Mouse (Mus musculus): ENCODE data around the gene Akap12. TPM values are rescaled to one million over a fixed set of nuclear protein-coding genes. Genes with fewer than 3 reads are reported as not detected.
A peak's percentile ranks its signal among the peaks of the same experiment; 100 is the strongest.

Gene Akap12
- polyA plus RNA-seq, 1 experiment from 2014 or later: 50.9 TPM

GRCm38 (mm10) chr10:4334039-4334683 lies 68.0 kb downstream of the Akap12 start:
- peak; percentile 90 for ATAC-seq (replicated peaks; ENCODE audit: low FRiP score, low TSS enrichment, low read depth)
- Histone ChIP-seq H3K4me3 (ENCODE audit: low read depth, low read length) (peak overlapping the region; percentile 50), H3K27ac (ENCODE audit: low read depth) (peak overlapping the region; percentile 45), H3K4me2 (ENCODE audit: low read length) (peak overlapping the region; percentile 73), H3K36me3 (ENCODE audit: control insufficient read depth, insufficient read depth, low read length) (no peaks in the 10 kb centered on the region), H3K9me3 (ENCODE audit: control insufficient read depth, low read length) (no peaks in the 10 kb centered on the region), H3K27me3 (replicated peaks; ENCODE audit: control insufficient read depth, insufficient read depth, low read length) (no peaks in the 10 kb centered on the region), H3K4me1 (replicated peaks; ENCODE audit: control insufficient read depth, insufficient read depth, low read length) (peaks cover 11% of the 10 kb centered on the region; the same call in 1 of the 2 replicates), H3K9ac (ENCODE audit: low read length) (peak overlapping the region; percentile 49)
- peak; percentile 88 for DNase-seq (ENCODE audit: low spot score)
- WGBS: 5% methylated on average over 27 of the region's 27 CpGs

- H3K9me3 ChIP-seq (ENCODE audit: control insufficient read depth, low read length): no peaks in the 10 kb centered on the region
- 38% methylated on average over 15 of the region's 15 CpGs for WGBS
- no peaks in the 10 kb centered on the region for H3K36me3 ChIP-seq (ENCODE audit: control insufficient read depth, insufficient read depth, low read length)
- peaks cover 23% of the 10 kb centered on the region for H3K4me1 ChIP-seq (replicated peaks; ENCODE audit: control insufficient read depth, insufficient read depth, low read length)
- H3K4me3 ChIP-seq (ENCODE audit: low read depth, low read length): peak overlapping the region; percentile 7; the same call in 1 of the 2 replicates
- peak overlapping the region; percentile 22; the same call in 1 of the 2 replicates for H3K27ac ChIP-seq (ENCODE audit: low read depth)
- ATAC-seq (replicated peaks; ENCODE audit: low FRiP score, low TSS enrichment, low read depth) (0 out of 2 replicates have a peak, but pooled peaks have one; percentile 5), DNase-seq (ENCODE audit: low spot score) (peak; percentile 62)
- no peak overlapping the region for H3K9ac ChIP-seq (ENCODE audit: low read length)
- no peaks in the 10 kb centered on the region for H3K27me3 ChIP-seq (replicated peaks; ENCODE audit: control insufficient read depth, insufficient read depth, low read length)
- H3K4me2 ChIP-seq (ENCODE audit: low read length): peak overlapping the region; percentile 34
Observed at GRCm38 (mm10) chr10:4338863-4339461, 72.8 kb downstream of the Akap12 start.

GRCm38 (mm10) chr10:4341430-4341829 lies 75.2 kb downstream of the Akap12 start:
- no peaks in the 10 kb centered on the region for H3K36me3 ChIP-seq (ENCODE audit: control insufficient read depth, insufficient read depth, low read length)
- no peaks in the 10 kb centered on the region for H3K9me3 ChIP-seq (ENCODE audit: control insufficient read depth, low read length)
- no peak for ATAC-seq (replicated peaks; ENCODE audit: low FRiP score, low TSS enrichment, low read depth)
- H3K27me3 ChIP-seq (replicated peaks; ENCODE audit: control insufficient read depth, insufficient read depth, low read length): no peaks in the 10 kb centered on the region
- no peak overlapping the region for H3K4me3 ChIP-seq (ENCODE audit: low read depth, low read length)
- peak; percentile 58 for DNase-seq (ENCODE audit: low spot score)
- no peak overlapping the region for H3K4me2 ChIP-seq (ENCODE audit: low read length)
- 20% methylated on average over 2 of the region's 2 CpGs for WGBS
- peaks cover 17% of the 10 kb centered on the region for H3K4me1 ChIP-seq (replicated peaks; ENCODE audit: control insufficient read depth, insufficient read depth, low read length)
- H3K9ac ChIP-seq (ENCODE audit: low read length): no peak overlapping the region
- H3K27ac ChIP-seq (ENCODE audit: low read depth): no peak overlapping the region

- peak overlapping the region; percentile 1; the same call in 1 of the 2 replicates for H3K9ac ChIP-seq (ENCODE audit: low read length)
- WGBS: 9% methylated on average over 28 of the region's 28 CpGs
- H3K27me3 ChIP-seq (replicated peaks; ENCODE audit: control insufficient read depth, insufficient read depth, low read length): no peaks in the 10 kb centered on the region
- ATAC-seq (replicated peaks; ENCODE audit: low FRiP score, low TSS enrichment, low read depth) (peak; percentile 91), DNase-seq (ENCODE audit: low spot score) (peak; percentile 93)
- no peaks in the 10 kb centered on the region for H3K9me3 ChIP-seq (ENCODE audit: control insufficient read depth, low read length)
- H3K4me1 ChIP-seq (replicated peaks; ENCODE audit: control insufficient read depth, insufficient read depth, low read length): peaks cover 8% of the 10 kb centered on the region; the same call in 1 of the 2 replicates
- peak overlapping the region; percentile 20 for H3K4me3 ChIP-seq (ENCODE audit: low read depth, low read length)
- H3K27ac ChIP-seq (ENCODE audit: low read depth): no peak overlapping the region
- peak overlapping the region; percentile 45 for H3K4me2 ChIP-seq (ENCODE audit: low read length)
- no peaks in the 10 kb centered on the region for H3K36me3 ChIP-seq (ENCODE audit: control insufficient read depth, insufficient read depth, low read length)
Observed at GRCm38 (mm10) chr10:4346489-4347135, 80.4 kb downstream of the Akap12 start.

GRCm38 (mm10) chr10:4347136-4347492 lies 80.9 kb downstream of the Akap12 start:
- H3K4me3 ChIP-seq (ENCODE audit: low read depth, low read length): peak overlapping the region; percentile 20; the same call in 1 of the 2 replicates
- 66% methylated on average over 4 of the region's 4 CpGs for WGBS
- peaks cover 8% of the 10 kb centered on the region; the same call in 1 of the 2 replicates for H3K4me1 ChIP-seq (replicated peaks; ENCODE audit: control insufficient read depth, insufficient read depth, low read length)
- H3K4me2 ChIP-seq (ENCODE audit: low read length): peak overlapping the region; percentile 45; the same call in 1 of the 2 replicates
- no peaks in the 10 kb centered on the region for H3K27me3 ChIP-seq (replicated peaks; ENCODE audit: control insufficient read depth, insufficient read depth, low read length)
- ATAC-seq (replicated peaks; ENCODE audit: low FRiP score, low TSS enrichment, low read depth) (peak; percentile 58), DNase-seq (ENCODE audit: low spot score) (no peak)
- H3K9me3 ChIP-seq (ENCODE audit: control insufficient read depth, low read length): no peaks in the 10 kb centered on the region
- H3K9ac ChIP-seq (ENCODE audit: low read length): no peak overlapping the region
- no peaks in the 10 kb centered on the region for H3K36me3 ChIP-seq (ENCODE audit: control insufficient read depth, insufficient read depth, low read length)
- H3K27ac ChIP-seq (ENCODE audit: low read depth): no peak overlapping the region

GRCm38 (mm10) chr10:4347591-4347990 lies 81.4 kb downstream of the Akap12 start:
- H3K4me2 ChIP-seq (ENCODE audit: low read length): no peak overlapping the region
- no peak overlapping the region for H3K9ac ChIP-seq (ENCODE audit: low read length)
- no peak overlapping the region for H3K27ac ChIP-seq (ENCODE audit: low read depth)
- DNase-seq (ENCODE audit: low spot score) (no peak), ATAC-seq (replicated peaks; ENCODE audit: low FRiP score, low TSS enrichment, low read depth) (no peak)
- 97% methylated on average over 14 of the region's 14 CpGs for WGBS
- peaks cover 8% of the 10 kb centered on the region; the same call in 1 of the 2 replicates for H3K4me1 ChIP-seq (replicated peaks; ENCODE audit: control insufficient read depth, insufficient read depth, low read length)
- no peaks in the 10 kb centered on the region for H3K36me3 ChIP-seq (ENCODE audit: control insufficient read depth, insufficient read depth, low read length)
- no peaks in the 10 kb centered on the region for H3K9me3 ChIP-seq (ENCODE audit: control insufficient read depth, low read length)
- H3K27me3 ChIP-seq (replicated peaks; ENCODE audit: control insufficient read depth, insufficient read depth, low read length): no peaks in the 10 kb centered on the region
- H3K4me3 ChIP-seq (ENCODE audit: low read depth, low read length): no peak overlapping the region

GRCm38 (mm10) chr10:4354371-4355260 lies 88.4 kb downstream of the Akap12 start:
- ATAC-seq (replicated peaks; ENCODE audit: low FRiP score, low TSS enrichment, low read depth) (no peak), DNase-seq (ENCODE audit: low spot score) (no peak)
- no peak overlapping the region for H3K27ac ChIP-seq (ENCODE audit: low read depth)
- H3K9me3 ChIP-seq (ENCODE audit: control insufficient read depth, low read length): no peaks in the 10 kb centered on the region
- H3K4me2 ChIP-seq (ENCODE audit: low read length): no peak overlapping the region
- H3K4me3 ChIP-seq (ENCODE audit: low read depth, low read length): no peak overlapping the region
- H3K4me1 ChIP-seq (replicated peaks; ENCODE audit: control insufficient read depth, insufficient read depth, low read length): no peaks in the 10 kb centered on the region
- H3K27me3 ChIP-seq (replicated peaks; ENCODE audit: control insufficient read depth, insufficient read depth, low read length): no peaks in the 10 kb centered on the region
- peaks cover 59% of the 10 kb centered on the region for H3K36me3 ChIP-seq (ENCODE audit: control insufficient read depth, insufficient read depth, low read length)
- no peak overlapping the region for H3K9ac ChIP-seq (ENCODE audit: low read length)
- 84% methylated on average over 38 of the region's 38 CpGs for WGBS

GRCm38 (mm10) chr10:4355882-4356451 lies 89.8 kb downstream of the Akap12 start:
- WGBS: 91% methylated on average over 19 of the region's 19 CpGs
- Histone ChIP-seq H3K9ac (ENCODE audit: low read length) (no peak overlapping the region), H3K36me3 (ENCODE audit: control insufficient read depth, insufficient read depth, low read length) (peaks cover 65% of the 10 kb centered on the region), H3K27ac (ENCODE audit: low read depth) (no peak overlapping the region), H3K4me3 (ENCODE audit: low read depth, low read length) (no peak overlapping the region), H3K9me3 (ENCODE audit: control insufficient read depth, low read length) (no peaks in the 10 kb centered on the region), H3K27me3 (replicated peaks; ENCODE audit: control insufficient read depth, insufficient read depth, low read length) (no peaks in the 10 kb centered on the region), H3K4me1 (replicated peaks; ENCODE audit: control insufficient read depth, insufficient read depth, low read length) (no peaks in the 10 kb centered on the region), H3K4me2 (ENCODE audit: low read length) (no peak overlapping the region)
- ATAC-seq (replicated peaks; ENCODE audit: low FRiP score, low TSS enrichment, low read depth): no peak
- DNase-seq (ENCODE audit: low spot score): no peak
